Mouse (Mus musculus) myocyte (in vitro differentiated cells): ENCODE measurements at regions not wholly inside any gene's neighbourhood (a gene's known extent, or its start where the extent isn't known, plus 50 kb on each side); places are given as distances from the start of the nearest gene placed in this dataset.

Source experiments
- CEBPB ChIP-seq: IDR thresholded peaks from 2 replicates; pipeline ENCODE4 v1.6.1; 2011; ENCODE audit warnings: mild to moderate bottlenecking, moderate library complexity; ENCODE audit not compliant: poor library complexity, insufficient read depth, severe bottlenecking
- E2F4 ChIP-seq: IDR thresholded peaks from one replicate; pipeline ENCODE4 v1.6.1; 2011; ENCODE audit warnings: mild to moderate bottlenecking, control low read depth, moderate library complexity; ENCODE audit not compliant: insufficient read depth
- MAX ChIP-seq: IDR thresholded peaks from one replicate; pipeline ENCODE4 v1.6.1; 2011; ENCODE audit warnings: low read depth, mild to moderate bottlenecking, control low read depth
- POLR2A ChIP-seq: IDR thresholded peaks from one replicate; pipeline ENCODE4 v1.6.1; 2011; ENCODE audit warnings: low read depth, mild to moderate bottlenecking, control low read depth, moderate library complexity; ENCODE audit not compliant: insufficient read length
- REST ChIP-seq: IDR thresholded peaks from one replicate; pipeline ENCODE4 v1.6.1; 2011; ENCODE audit warnings: mild to moderate bottlenecking, control low read depth, moderate library complexity; ENCODE audit not compliant: insufficient read depth, insufficient read length
- TCF12 ChIP-seq: IDR thresholded peaks from one replicate; pipeline ENCODE4 v1.6.1; 2011; ENCODE audit warnings: mild to moderate bottlenecking, control low read depth; ENCODE audit not compliant: poor library complexity, insufficient read depth, severe bottlenecking
- TCF3 ChIP-seq: IDR thresholded peaks from one replicate; pipeline ENCODE4 v1.6.1; 2011; ENCODE audit warnings: low read depth, control low read depth; ENCODE audit not compliant: insufficient read length
- USF1 ChIP-seq: IDR thresholded peaks from one replicate; pipeline ENCODE4 v1.6.1; 2011; ENCODE audit warnings: low read depth, mild to moderate bottlenecking, control low read depth, moderate library complexity

DNA sequence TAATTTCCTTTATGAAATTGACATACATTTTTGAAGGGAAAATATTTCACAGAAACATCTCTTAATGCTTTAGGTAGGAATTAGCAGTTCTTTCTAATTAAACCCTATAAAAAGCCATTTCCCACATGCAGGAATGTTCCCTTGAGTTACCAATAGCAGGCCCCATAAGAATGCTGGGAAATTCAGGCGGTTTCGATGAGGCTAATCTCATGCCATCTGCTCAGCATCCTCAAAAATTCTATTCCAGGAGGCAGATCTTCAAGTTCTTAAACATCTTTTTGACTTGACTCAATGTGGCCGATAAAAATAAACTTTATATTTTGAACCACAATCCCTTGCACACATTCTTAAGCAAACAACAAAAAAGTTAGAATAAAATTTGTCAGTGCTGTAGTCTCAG, 591.0 kb downstream of the Lmo4 start:
- TF ChIP-seq E2F4 (no peak), POLR2A (no peak), MAX (no peak), USF1 (no peak), CEBPB (no peak), TCF12 (no peak), REST (no peak), TCF3 (no peak)
